Mouse (Mus musculus) WW6 (cell line): ENCODE measurements around the gene Prkd3.

Source experiments
- DNase-seq: peaks from one replicate; pipeline ENCODE4 v3.0.0-alpha.2; 2013; ENCODE audit warnings: low read depth, low spot score

The Prkd3 gene

DNA sequence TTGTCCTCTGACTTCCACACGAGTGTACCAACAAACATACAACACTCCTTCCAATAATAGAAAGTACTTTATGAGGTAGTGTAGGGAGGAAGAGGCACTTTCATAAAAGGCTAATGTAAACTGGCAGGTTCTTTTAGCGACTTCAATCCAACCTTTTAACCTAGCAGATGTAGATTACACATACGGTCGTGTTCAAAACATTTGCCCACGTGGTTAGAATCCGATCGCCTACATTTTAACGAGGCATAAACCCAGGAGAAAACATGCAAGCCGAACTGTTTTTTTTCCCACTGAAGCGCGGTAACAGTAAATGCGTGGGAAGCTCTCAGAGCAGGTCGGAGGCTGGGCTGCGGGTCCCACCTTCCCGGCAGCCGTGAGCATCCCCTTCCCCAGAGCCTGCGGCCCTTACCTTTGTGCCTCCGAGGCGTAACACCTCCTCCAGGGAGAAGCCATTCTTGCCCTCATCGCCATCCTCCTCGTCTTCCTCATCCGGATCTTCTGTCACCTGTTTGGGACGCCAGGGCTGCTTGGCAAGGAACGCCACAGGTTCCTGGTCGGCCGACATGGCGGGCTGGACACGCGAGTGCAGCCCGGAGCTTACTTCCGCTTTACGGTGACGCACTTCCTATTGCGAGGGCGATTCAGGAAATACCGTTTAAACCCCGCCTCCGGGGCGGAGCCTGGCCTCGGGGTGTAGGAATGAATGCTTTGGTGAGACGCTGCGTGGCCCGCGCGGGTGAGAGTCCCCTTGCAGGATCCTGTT, 84.0 kb downstream of the Prkd3 start, which contains the start of the genes Cebpz and Ndufaf7:
TSS of gene Cebpz (minus strand) at position 601 of the 763 bp plus-strand sequence.
TSS of gene Ndufaf7 (plus strand) at position 671 of the 763 bp plus-strand sequence.
- peak; percentile 98 for DNase-seq

DNA sequence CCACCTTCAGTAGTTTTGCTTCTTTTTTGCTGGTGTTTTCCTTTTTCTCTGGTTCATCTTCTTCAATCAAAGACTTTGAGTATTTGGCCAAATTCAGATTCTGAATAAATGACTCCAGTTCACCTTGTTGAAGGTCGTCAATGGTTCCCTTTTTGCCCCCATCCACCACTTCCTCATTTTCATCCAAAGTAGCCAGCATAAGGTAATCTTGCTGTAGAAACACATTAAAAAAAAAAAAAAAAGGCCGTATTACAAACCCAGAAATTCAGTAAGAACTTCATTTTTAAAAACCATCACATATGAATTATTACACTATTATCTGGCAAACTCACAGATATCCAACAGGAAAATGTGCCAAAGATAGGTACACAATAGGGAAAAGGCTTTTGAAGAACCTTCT, 84.8 kb downstream of the Prkd3 start:
- no peak for DNase-seq

DNA sequence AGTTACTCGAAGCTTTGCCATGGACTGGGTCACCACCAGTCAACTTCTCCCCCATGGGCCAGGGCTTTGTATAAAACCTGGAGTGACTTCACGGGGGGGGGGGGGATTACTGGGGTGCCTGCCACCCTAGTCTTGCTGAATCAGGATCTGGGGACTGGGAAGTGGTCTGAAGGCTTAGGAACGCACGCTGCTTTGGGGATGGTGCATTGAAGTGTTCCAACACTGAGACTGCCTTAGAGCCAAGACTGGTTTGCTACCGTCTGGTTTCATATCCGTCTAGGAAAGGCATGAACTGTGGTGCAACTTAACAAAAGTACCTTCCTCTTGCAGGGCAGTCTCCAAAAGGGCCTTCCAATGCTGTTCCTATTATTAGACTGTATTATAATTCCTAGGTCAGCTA, 102.9 kb downstream of the Prkd3 start:
- no peak for DNase-seq

DNA sequence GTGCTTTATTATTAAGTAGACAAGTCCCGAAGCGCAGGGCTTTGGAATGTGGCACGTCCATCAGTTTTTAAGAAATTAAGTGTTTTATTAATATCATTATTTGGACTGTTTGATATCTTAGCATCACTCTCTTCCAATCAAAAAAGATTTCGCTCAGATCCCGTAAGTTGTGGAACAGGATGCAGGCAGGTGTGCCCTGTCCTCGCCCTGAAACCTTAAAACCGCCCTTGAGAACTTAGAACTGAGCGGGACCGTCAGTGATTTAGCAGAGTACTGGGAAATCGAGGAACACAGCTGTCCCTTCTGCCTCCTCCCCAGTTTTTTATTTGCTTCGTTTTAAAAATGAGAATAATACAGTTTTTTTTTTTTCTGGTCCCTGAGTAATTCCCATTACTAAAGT, 103.7 kb downstream of the Prkd3 start:
- no peak for DNase-seq

DNA sequence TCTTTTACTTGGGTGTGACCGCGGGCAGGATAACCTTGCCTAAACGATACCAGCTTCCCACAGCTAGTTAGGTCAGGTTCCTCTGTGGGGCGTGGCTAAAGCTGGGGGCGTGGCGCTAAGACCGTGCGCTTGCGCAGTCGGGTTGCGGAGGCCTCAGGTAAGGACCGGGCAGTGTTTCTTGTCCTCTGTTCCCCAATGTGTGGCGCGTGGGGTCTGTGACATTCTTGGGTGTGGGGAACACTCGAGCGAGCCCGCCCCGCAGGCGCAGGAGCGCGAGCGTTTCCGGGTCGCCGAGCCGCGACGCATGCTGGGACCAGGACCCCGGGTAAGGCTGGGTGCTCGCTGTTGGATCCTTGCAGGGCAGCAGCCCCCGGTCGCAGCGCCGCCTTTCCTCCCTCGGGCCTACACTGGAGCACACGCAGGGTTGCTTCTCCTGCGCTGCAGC, 104.2 kb downstream of the Prkd3 start, which contains the start of gene Cebpzos:
TSS of gene Cebpzos (plus strand) at position 132 of the 445 bp plus-strand sequence.
- DNase-seq: peak; percentile 95

DNA sequence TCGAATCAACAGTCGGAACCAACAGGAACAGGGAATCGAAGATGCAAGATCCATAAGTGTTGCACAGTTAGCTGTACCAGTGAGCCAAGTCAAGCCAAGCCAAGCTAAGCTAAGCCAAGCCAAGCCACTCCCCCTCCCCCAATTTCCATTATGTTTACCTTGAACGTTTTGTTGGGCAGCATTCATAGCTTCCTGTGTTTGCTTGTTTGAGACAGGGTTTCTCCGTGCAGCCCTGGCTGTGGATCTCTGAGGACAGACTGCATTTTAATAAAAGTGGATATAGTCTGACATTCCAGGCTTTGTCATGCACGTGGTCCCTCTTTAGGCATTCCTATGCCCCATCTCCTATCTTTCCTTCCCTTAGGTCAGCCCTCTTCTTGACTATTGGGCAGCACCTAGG, 104.8 kb downstream of the Prkd3 start:
- DNase-seq: no peak

DNA sequence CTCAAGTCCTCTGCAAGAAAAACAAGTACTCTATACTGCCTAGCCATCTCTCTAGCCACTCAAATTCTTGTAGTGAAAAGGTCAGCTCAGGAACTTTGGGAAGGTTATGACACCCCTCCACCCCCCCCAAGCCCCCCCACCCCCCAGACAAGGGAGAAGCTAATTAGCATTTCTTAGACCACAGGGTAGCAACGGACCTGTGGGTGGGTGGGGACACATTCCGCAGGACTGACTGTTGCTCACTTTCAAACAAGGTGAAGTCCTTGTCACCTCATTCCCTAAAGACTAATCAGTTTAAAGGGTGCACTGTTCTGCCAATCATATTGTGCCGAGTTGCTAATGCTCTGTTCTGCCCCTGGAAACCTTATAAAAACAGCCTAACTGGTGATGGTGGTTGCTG, 106.7 kb downstream of the Prkd3 start:
- DNase-seq: no peak

DNA sequence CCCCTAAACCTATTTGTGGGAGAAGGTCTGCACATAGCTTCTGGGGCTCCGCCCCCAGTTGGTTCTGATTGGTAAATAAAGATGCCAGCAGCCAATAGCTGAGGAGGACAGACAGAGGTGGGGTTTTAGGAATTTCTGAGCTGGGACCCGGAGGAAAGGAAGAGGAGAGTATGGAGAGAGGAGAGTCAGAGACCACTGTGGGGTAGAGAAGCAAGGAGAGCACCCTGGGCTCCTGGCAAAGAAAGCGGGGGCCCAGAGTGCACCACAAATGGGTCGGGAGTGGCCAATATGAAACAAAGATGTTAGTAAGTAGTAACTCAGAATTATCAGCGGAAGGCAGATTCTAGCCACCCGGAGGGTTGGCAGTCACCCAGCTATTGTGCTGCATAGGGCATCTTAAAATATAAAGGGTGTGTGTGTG, 107.7 kb downstream of the Prkd3 start:
- peak; percentile 46 for DNase-seq

DNA sequence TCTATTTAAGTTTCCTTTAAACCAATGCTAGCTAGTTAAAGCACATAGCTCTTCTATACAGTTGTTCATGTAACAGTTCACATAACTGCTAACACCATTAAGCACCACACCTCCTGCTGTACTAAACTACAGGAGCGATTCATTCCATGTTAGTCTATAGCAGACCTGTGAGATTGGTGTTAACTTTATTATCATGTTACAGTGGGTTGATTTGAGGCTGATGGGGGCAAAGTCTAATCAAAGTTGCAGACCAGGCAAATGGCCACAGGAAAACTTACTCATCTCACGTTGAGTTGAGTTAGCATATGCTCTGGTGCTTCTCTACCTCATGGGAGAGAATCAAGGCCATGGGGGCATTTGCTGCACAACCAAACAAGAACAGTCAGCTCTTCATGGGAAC, 111.2 kb downstream of the Prkd3 start:
- no peak for DNase-seq

DNA sequence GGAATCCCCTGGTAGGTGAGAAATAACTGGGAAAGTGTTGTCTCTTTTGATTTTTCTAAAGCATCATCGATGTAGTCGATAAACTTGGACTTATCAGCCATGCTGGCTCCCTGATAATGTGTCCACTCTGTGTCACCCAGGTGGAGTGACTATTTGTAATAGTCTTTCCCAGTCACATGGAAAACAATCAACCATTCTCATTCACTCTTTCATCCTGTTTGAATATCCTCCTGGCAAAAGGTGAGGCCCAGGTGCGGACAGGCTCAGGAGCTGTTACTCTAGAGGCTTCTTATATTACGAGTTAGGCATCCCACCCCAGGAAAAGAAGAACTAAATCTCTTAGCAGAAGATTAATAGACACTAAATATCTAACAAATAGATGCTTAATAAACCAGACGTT, 113.7 kb downstream of the Prkd3 start, which contains the start of gene Sult6b1:
TSS of gene Sult6b1 (minus strand) at position 101 of the 400 bp plus-strand sequence.
- DNase-seq: no peak

DNA sequence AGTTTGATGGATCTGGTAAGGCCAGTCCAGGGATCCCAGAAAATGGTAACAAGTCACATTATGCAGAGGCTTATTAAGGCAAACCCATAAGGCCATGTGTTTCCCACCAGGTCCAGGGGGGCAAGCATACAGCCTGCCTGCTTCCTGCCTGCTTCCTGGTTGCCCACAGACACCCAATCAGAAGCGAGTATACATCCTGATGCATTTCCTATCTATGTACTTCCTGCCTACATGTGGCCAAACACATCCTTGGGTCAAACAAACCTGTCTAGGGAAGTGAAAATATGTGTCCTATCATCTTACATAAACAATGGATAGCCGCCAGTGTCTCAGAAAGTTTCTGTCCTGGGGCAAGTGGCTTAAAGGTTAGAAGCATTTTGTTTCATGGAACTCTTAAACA, 117.5 kb downstream of the Prkd3 start:
- DNase-seq: no peak
